ENCODE assay signal across 8 mouse cellular contexts in the genomic region with DNA sequence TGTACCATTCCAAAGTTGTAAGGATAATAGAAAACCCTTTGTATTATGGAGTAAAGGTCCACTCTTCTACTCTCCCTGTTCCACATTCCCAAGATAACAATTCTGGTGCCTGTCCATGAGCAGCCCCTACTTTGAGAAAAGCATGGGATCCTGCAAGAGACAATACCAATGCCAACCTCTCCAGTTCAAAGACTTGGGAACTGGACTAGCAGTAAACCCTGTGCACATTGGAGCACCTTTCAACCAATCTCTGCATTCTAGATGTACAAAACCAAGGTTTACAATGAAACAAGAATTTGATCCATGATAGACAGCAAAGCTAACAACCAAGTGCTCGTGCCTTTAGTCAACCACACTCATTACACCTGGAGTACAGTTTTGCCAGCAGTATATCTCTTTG. TPM values are rescaled to one million over a fixed set of nuclear protein-coding genes. Genes with fewer than 3 reads are reported as not detected.
DNase-seq lines count a peak whose midpoint lies in the region; ATAC-seq lines count a peak whose summit lies in the region.

No protein-coding gene starts in this region.

- H3K4me3 ChIP-seq in kidney, embryonic 14.5 days (ENCODE audit: low read length) = peak overlapping the region; percentile 60
- H3K4me3 ChIP-seq in hindbrain, embryonic 12.5 days = peak overlapping the region; percentile 58
- peak overlapping the region; percentile 59 for H3K4me3 ChIP-seq in midbrain, embryonic 13.5 days (replicated peaks)

- no peaks in the 10 kb centered on the region for H3K4me1 ChIP-seq in kidney, embryonic 14.5 days (ENCODE audit: control insufficient read depth, insufficient read depth, low read length)
- H3K4me1 ChIP-seq in hindbrain, embryonic 12.5 days = peaks cover 9% of the 10 kb centered on the region
- peaks cover 21% of the 10 kb centered on the region for H3K4me1 ChIP-seq in midbrain, embryonic 13.5 days (replicated peaks)

- no peaks in the 10 kb centered on the region for H3K27me3 ChIP-seq in kidney, embryonic 14.5 days (ENCODE audit: control insufficient read depth, insufficient read depth, low read length)
- no peaks in the 10 kb centered on the region for H3K27me3 ChIP-seq in hindbrain, embryonic 12.5 days
- no peaks in the 10 kb centered on the region for H3K27me3 ChIP-seq in midbrain, embryonic 13.5 days

- peak overlapping the region; percentile 74 for H3K9ac ChIP-seq in kidney, embryonic 14.5 days (ENCODE audit: low read depth, low read length)
- peak overlapping the region; percentile 77 for H3K9ac ChIP-seq in hindbrain, embryonic 12.5 days
- peak overlapping the region; percentile 78 for H3K9ac ChIP-seq in midbrain, embryonic 13.5 days (replicated peaks)

- no peak for DNase-seq in kidney, adult 11 months
- DNase-seq in adipocyte (ENCODE audit: low spot score) = peak; percentile 19
- DNase-seq in thymus, postnatal 25 days = no peak
- no peak for DNase-seq in spleen, postnatal 36 days (ENCODE audit: low spot score in 2 of 2)
- DNase-seq in urinary bladder, adult 2 months (ENCODE audit: low spot score) = no peak

- peak overlapping the region; percentile 52 for H3K4me2 ChIP-seq in kidney, embryonic 14.5 days (replicated peaks; ENCODE audit: low read depth, low read length)
- peak overlapping the region; percentile 58 for H3K4me2 ChIP-seq in hindbrain, embryonic 12.5 days (replicated peaks)
- H3K4me2 ChIP-seq in midbrain, embryonic 13.5 days (replicated peaks) = peak overlapping the region; percentile 68

- no peak for ATAC-seq in kidney, embryonic 14.5 days (ENCODE audit: low FRiP score, low TSS enrichment)
- ATAC-seq in hindbrain, embryonic 12.5 days (ENCODE audit: low FRiP score) = no peak
- no peak for ATAC-seq in midbrain, embryonic 13.5 days

- peaks cover 32% of the 10 kb centered on the region for H3K36me3 ChIP-seq in kidney, embryonic 14.5 days (ENCODE audit: control insufficient read depth, insufficient read depth, low read length)
- peaks cover 30% of the 10 kb centered on the region for H3K36me3 ChIP-seq in hindbrain, embryonic 12.5 days
- H3K36me3 ChIP-seq in midbrain, embryonic 13.5 days = peaks cover 28% of the 10 kb centered on the region

- peak overlapping the region; percentile 86 for H3K27ac ChIP-seq in kidney, embryonic 14.5 days (ENCODE audit: low read depth, low read length)
- peak overlapping the region; percentile 88 for H3K27ac ChIP-seq in hindbrain, embryonic 12.5 days
- peak overlapping the region; percentile 91 for H3K27ac ChIP-seq in midbrain, embryonic 13.5 days

- H3K9me3 ChIP-seq in kidney, embryonic 14.5 days (ENCODE audit: control insufficient read depth, low read length) = no peaks in the 10 kb centered on the region
- H3K9me3 ChIP-seq in hindbrain, embryonic 12.5 days (replicated peaks) = no peaks in the 10 kb centered on the region
- no peaks in the 10 kb centered on the region for H3K9me3 ChIP-seq in midbrain, embryonic 13.5 days

- WGBS in kidney, embryonic 14.5 days = 26% methylated on average over 1 of the region's 1 CpGs
- WGBS in hindbrain, embryonic 12.5 days = 36% methylated on average over 1 of the region's 1 CpGs
- WGBS in midbrain, embryonic 13.5 days = 43% methylated on average over 1 of the region's 1 CpGs

RNA-seq across cellular contexts. Expression of a gene that starts 4.5 kb away (rescaled TPM):
- polyA plus RNA-seq in kidney, embryonic 14.5 days (2014; fragmentation: Nextera tagmentation; extraction: Ambion mirVana) = 199 and 315 TPM in 2 replicates
- 253 and 262 TPM in 2 replicates for polyA plus RNA-seq in hindbrain, embryonic 12.5 days (2016; fragmentation: Nextera tagmentation; extraction: Ambion mirVana)
- polyA plus RNA-seq in midbrain, embryonic 13.5 days (2015; fragmentation: Nextera tagmentation; extraction: Ambion mirVana) = 102 and 109 TPM in 2 replicates
- 5,313 and 5,579 TPM in 2 replicates for polyA plus RNA-seq in urinary bladder, adult 2 months (2012; rRNA removed)

RNA-seq across cellular contexts. Expression of a gene that starts 9.4 kb away (rescaled TPM):
- polyA plus RNA-seq in kidney, embryonic 14.5 days (2014; fragmentation: Nextera tagmentation; extraction: Ambion mirVana) = 28.1 and 81.5 TPM in 2 replicates
- 17.0 and 18.2 TPM in 2 replicates for polyA plus RNA-seq in hindbrain, embryonic 12.5 days (2016; fragmentation: Nextera tagmentation; extraction: Ambion mirVana)
- polyA plus RNA-seq in midbrain, embryonic 13.5 days (2015; fragmentation: Nextera tagmentation; extraction: Ambion mirVana) = 19.2 and 20.4 TPM in 2 replicates
- polyA plus RNA-seq in urinary bladder, adult 2 months (2012; rRNA removed) = 92.6 and 98.0 TPM in 2 replicates

RNA-seq across cellular contexts. Expression of a gene that starts 25.5 kb away (rescaled TPM):
- polyA plus RNA-seq in kidney, embryonic 14.5 days (2014; fragmentation: Nextera tagmentation; extraction: Ambion mirVana) = 941 and 1,115 TPM in 2 replicates
- polyA plus RNA-seq in hindbrain, embryonic 12.5 days (2016; fragmentation: Nextera tagmentation; extraction: Ambion mirVana) = 520 and 550 TPM in 2 replicates
- 542 and 551 TPM in 2 replicates for polyA plus RNA-seq in midbrain, embryonic 13.5 days (2015; fragmentation: Nextera tagmentation; extraction: Ambion mirVana)
- 2,380 and 2,941 TPM in 2 replicates for polyA plus RNA-seq in urinary bladder, adult 2 months (2012; rRNA removed)

RNA-seq across cellular contexts. Expression of a gene that starts 36.6 kb away (rescaled TPM):
- polyA plus RNA-seq in kidney, embryonic 14.5 days (2014; fragmentation: Nextera tagmentation; extraction: Ambion mirVana) = 58.5 and 64.3 TPM in 2 replicates
- 80.2 and 85.6 TPM in 2 replicates for polyA plus RNA-seq in hindbrain, embryonic 12.5 days (2016; fragmentation: Nextera tagmentation; extraction: Ambion mirVana)
- 95.3 and 97.2 TPM in 2 replicates for polyA plus RNA-seq in midbrain, embryonic 13.5 days (2015; fragmentation: Nextera tagmentation; extraction: Ambion mirVana)
- polyA plus RNA-seq in urinary bladder, adult 2 months (2012; rRNA removed) = 106 and 145 TPM in 2 replicates

RNA-seq across cellular contexts. Expression of a gene that starts 37.0 kb away (rescaled TPM):
- polyA plus RNA-seq in kidney, embryonic 14.5 days (2014; fragmentation: Nextera tagmentation; extraction: Ambion mirVana) = 10.6 and 10.8 TPM in 2 replicates
- 6.3 and 6.5 TPM in 2 replicates for polyA plus RNA-seq in hindbrain, embryonic 12.5 days (2016; fragmentation: Nextera tagmentation; extraction: Ambion mirVana)
- 2.8 and 3.0 TPM in 2 replicates for polyA plus RNA-seq in midbrain, embryonic 13.5 days (2015; fragmentation: Nextera tagmentation; extraction: Ambion mirVana)
- polyA plus RNA-seq in urinary bladder, adult 2 months (2012; rRNA removed) = 36.1 and 44.7 TPM in 2 replicates

Comparison
In these comparisons a context has a peak if more than half of its experiments do, and no peak if none do; other contexts are left out.
1. RNA of a gene that starts 4.5 kb away (polyA plus RNA-seq): 5,313 to 5,579 TPM in urinary bladder, adult 2 months; 199 to 315 TPM in kidney, embryonic 14.5 days, 253 to 262 TPM in hindbrain, embryonic 12.5 days and 102 to 109 TPM in midbrain, embryonic 13.5 days; every median in the first group is over 10 times any median in the second.
2. Peak in every context shown above with its lines, with median percentiles within 50 percentile points of each other: H3K27ac ChIP-seq, H3K4me2 ChIP-seq, H3K4me3 ChIP-seq and H3K9ac ChIP-seq.